Mouse (Mus musculus): Measurements from ENCODE around the gene Gadl1. TPM values are rescaled to one million over a fixed set of nuclear protein-coding genes. Genes with fewer than 3 reads are reported as not detected.

The Gadl1 gene
- total and polyA plus RNA-seq, 3 experiments: 0.13 TPM; not detected in 2

- H3K27me3 ChIP-seq (replicated peaks): no peaks in the 10 kb centered on the region
- in situ Hi-C loops (cut with MboI; ENCODE audit: low pct_ligation_motif_present, low pct_unique_long_range_greater_than_20kb, low sequenced_read_pairs): no loop called here
- no peak overlapping the region for H3K4me2 ChIP-seq (ENCODE audit: insufficient read depth, low read depth, poor library complexity, severe bottlenecking)
- no peak for DNase-seq (ENCODE audit: extremely low read depth)
- H3K4me1 ChIP-seq (ENCODE audit: control insufficient read depth in 1 of 2, insufficient read depth in 2 of 2): no peaks in the 10 kb centered on the region
- dilution Hi-C loops (cut with MboI; ENCODE audit: extremely low pct_ligation_motif_present, extremely low pct_unique_long_range_greater_than_20kb, low sequenced_read_pairs): no loop called here
- no peak overlapping the region for H3K27ac ChIP-seq (ENCODE audit: insufficient read depth, low read depth)
- no peak overlapping the region for H3K9ac ChIP-seq (ENCODE audit: insufficient read depth, low read depth)
- peaks cover under 1% of the 10 kb centered on the region for H3K9me3 ChIP-seq (replicated peaks; ENCODE audit: low read length)
- no peaks in the 10 kb centered on the region for H3K79me2 ChIP-seq (replicated peaks; ENCODE audit: control insufficient read depth, extremely low read depth, insufficient read depth, poor library complexity, severe bottlenecking)
- TF ChIP-seq MXI1 (IDR thresholded peaks at IDR 0.05; ENCODE audit: low read depth, low read length) (no peak), MEF2A (IDR thresholded peaks at IDR 0.05; ENCODE audit: borderline replicate concordance, low read depth, low read length) (no peak), SIN3A (IDR thresholded peaks at IDR 0.05; ENCODE audit: low read length) (no peak), JUN (IDR thresholded peaks at IDR 0.05; ENCODE audit: insufficient read depth, low read depth, low read length) (no peak), MAX (IDR thresholded peaks at IDR 0.05; ENCODE audit: low read length) (no peak), ELF1 (IDR thresholded peaks at IDR 0.05; ENCODE audit: low read depth, low read length) (no peak), BHLHE40 (IDR thresholded peaks at IDR 0.05; ENCODE audit: low read depth, low read length) (no peak), CTCF (conservative IDR thresholded peaks at IDR 0.05 in 1 of 2, IDR thresholded peaks at IDR 0.05 in 1 of 2; ENCODE audit: low read depth in 2 of 2, low read length in 2 of 2) (no peak), SMC3 (IDR thresholded peaks at IDR 0.05; ENCODE audit: low read depth, low read length) (no peak), E2F4 (IDR thresholded peaks at IDR 0.05; ENCODE audit: insufficient replicate concordance, low read depth, low read length) (no peak)
- no peaks in the 10 kb centered on the region for H3K36me3 ChIP-seq (replicated peaks in 1 of 2; ENCODE audit: control insufficient read depth in 1 of 2, insufficient read depth in 1 of 2, low read length in 1 of 2)
- H3K4me3 ChIP-seq (replicated peaks in 1 of 3; ENCODE audit: low read depth in 2 of 3, low read length in 2 of 3, poor library complexity in 1 of 3): no peak overlapping the region
Observed at GRCm38 (mm10) chr9:116016221-116016620, 107.0 kb downstream of the Gadl1 start.

GRCm38 (mm10) chr9:116017091-116017490 is 107.8 kb downstream of the Gadl1 start:
- TF ChIP-seq MAZ (IDR thresholded peaks at IDR 0.05; ENCODE audit: low read depth, low read length) (no peak), MYC (IDR thresholded peaks at IDR 0.05; ENCODE audit: low read depth, low read length) (no peak), BHLHE40 (IDR thresholded peaks at IDR 0.05; ENCODE audit: low read depth, low read length) (no peak), MXI1 (IDR thresholded peaks at IDR 0.05; ENCODE audit: low read depth, low read length) (no peak), POLR2AphosphoS2 (IDR thresholded peaks at IDR 0.05; ENCODE audit: low read depth, low read length) (no peak), CHD1 (IDR thresholded peaks at IDR 0.05; ENCODE audit: low read depth, low read length) (no peak), MAFK (IDR thresholded peaks at IDR 0.05; ENCODE audit: insufficient replicate concordance, low read length) (no peak), RAD21 (IDR thresholded peaks at IDR 0.05; ENCODE audit: low read depth, low read length) (no peak), UBTF (IDR thresholded peaks at IDR 0.05; ENCODE audit: low read depth, low read length) (no peak), MEF2A (IDR thresholded peaks at IDR 0.05; ENCODE audit: borderline replicate concordance, low read depth, low read length) (no peak), ZNF384 (IDR thresholded peaks at IDR 0.05; ENCODE audit: low read depth, low read length) (no peak), KAT2A (IDR thresholded peaks at IDR 0.05; ENCODE audit: insufficient replicate concordance, low read length) (no peak), CTCF (conservative IDR thresholded peaks at IDR 0.05 in 1 of 2, IDR thresholded peaks at IDR 0.05 in 1 of 2; ENCODE audit: low read depth in 2 of 2, low read length in 2 of 2) (no peak), IRF4 (IDR thresholded peaks at IDR 0.05; ENCODE audit: low read depth, low read length) (no peak), PAX5 (IDR thresholded peaks at IDR 0.05; ENCODE audit: low read length) (no peak), ELF1 (IDR thresholded peaks at IDR 0.05; ENCODE audit: low read depth, low read length) (no peak), NRF1 (IDR thresholded peaks at IDR 0.05; ENCODE audit: low read depth, low read length) (no peak)
- in situ Hi-C loops (cut with MboI; ENCODE audit: low pct_ligation_motif_present, low pct_unique_long_range_greater_than_20kb, low sequenced_read_pairs): no loop called here
- H3K36me3 ChIP-seq (replicated peaks in 1 of 2; ENCODE audit: control insufficient read depth in 1 of 2, insufficient read depth in 1 of 2, low read length in 1 of 2): no peaks in the 10 kb centered on the region
- H3K4me2 ChIP-seq (ENCODE audit: insufficient read depth, low read depth, poor library complexity, severe bottlenecking): no peak overlapping the region
- H3K79me2 ChIP-seq (replicated peaks; ENCODE audit: control insufficient read depth, extremely low read depth, insufficient read depth, poor library complexity, severe bottlenecking): no peaks in the 10 kb centered on the region
- DNase-seq (ENCODE audit: extremely low read depth): no peak
- no peaks in the 10 kb centered on the region for H3K4me1 ChIP-seq (ENCODE audit: control insufficient read depth in 1 of 2, insufficient read depth in 2 of 2)
- no peak overlapping the region for H3K27ac ChIP-seq (ENCODE audit: insufficient read depth, low read depth)
- H3K4me3 ChIP-seq (replicated peaks in 1 of 3; ENCODE audit: low read depth in 2 of 3, low read length in 2 of 3, poor library complexity in 1 of 3): no peak overlapping the region
- no peaks in the 10 kb centered on the region for H3K27me3 ChIP-seq (replicated peaks)
- no peak overlapping the region for H3K9ac ChIP-seq (ENCODE audit: insufficient read depth, low read depth)
- no peaks in the 10 kb centered on the region for H3K9me3 ChIP-seq (replicated peaks; ENCODE audit: low read length)
- dilution Hi-C loops (cut with MboI; ENCODE audit: extremely low pct_ligation_motif_present, extremely low pct_unique_long_range_greater_than_20kb, low sequenced_read_pairs): no loop called here
